Mouse (Mus musculus) hindbrain, postnatal 0 days (tissue): ENCODE results near the gene Ak1. TPM values are rescaled to one million over a fixed set of nuclear protein-coding genes. Genes with fewer than 3 reads are reported as not detected.

Experiments
- ATAC-seq: fragments of 200-750 bp; cut with Nextera tagmentation; 2 replicates; pipeline ENCODE4 v1.8.0; 2017; ENCODE audit warnings: mild to moderate bottlenecking, moderate TSS enrichment, moderate library complexity
- DNase-seq: peaks from one replicate; pipeline ENCODE4 v3.0.0-alpha.2; 2015; ENCODE audit warnings: low spot score
- H3K27ac ChIP-seq: fragments of 300-500 bp; sonication (generic); 2 replicates; pipeline ENCODE4 v1.5.1; 2014; ENCODE audit warnings: mild to moderate bottlenecking
- H3K27me3 ChIP-seq: fragments of 300-500 bp; sonication (generic); 2 replicates; pipeline ENCODE4 v1.6.1; 2014; ENCODE audit warnings: low read length, mixed read lengths; ENCODE audit not compliant: insufficient read depth
- H3K36me3 ChIP-seq: fragments of 300-500 bp; sonication (generic); 2 replicates; pipeline ENCODE4 v1.6.1; 2014; ENCODE audit warnings: low read length, mixed read lengths; ENCODE audit not compliant: insufficient read depth
- H3K4me1 ChIP-seq: fragments of 300-500 bp; sonication (generic); 2 replicates; pipeline ENCODE4 v1.6.1; 2014; ENCODE audit warnings: antibody characterized with exemption, low read length, mixed read lengths; ENCODE audit not compliant: insufficient read depth
- H3K4me2 ChIP-seq: fragments of 300-500 bp; sonication (generic); 2 replicates; pipeline ENCODE4 v1.6.1; 2014; ENCODE audit warnings: low read depth, mild to moderate bottlenecking, low read length, moderate library complexity, mixed read lengths
- H3K4me3 ChIP-seq: fragments of 300-500 bp; sonication (generic); 2 replicates; pipeline ENCODE4 v1.5.1; 2014; ENCODE audit warnings: low read length
- H3K9ac ChIP-seq: fragments of 300-500 bp; sonication (generic); replicated peaks from 2 replicates; pipeline ENCODE4 v1.6.1; 2014; ENCODE audit warnings: mild to moderate bottlenecking, low read length, moderate library complexity, mixed read lengths
- H3K9me3 ChIP-seq: fragments of 300-500 bp; sonication (generic); 2 replicates; pipeline ENCODE4 v1.6.1; 2016; ENCODE audit warnings: low read length, mixed read lengths
- CTCF ChIP-seq: IDR thresholded peaks from 2 replicates; pipeline ENCODE4 v1.5.1; 2016; ENCODE audit warnings: antibody characterized with exemption, control low read depth, low read depth
- WGBS: fragments of 180-500 bp; shearing (Covaris S2); extraction: QIAGEN DNeasy Blood & Tissue Kit; methylation state at CpG from one replicate; pipeline ENCODE4 v1.1.7; 2014; 5-methylcytosine and 5-hydroxymethylcytosine counted together
- polyA plus RNA-seq: library from polyadenylated mRNA; unstranded; fragments of >200 nt; fragmentation: Nextera tagmentation; extraction: Ambion mirVana; gene quantifications from 2 replicates; pipeline ENCODE4 v1.2.1, GENCODE M21; 2015
- total RNA-seq: library from RNA; depleted of rRNA; stranded (reverse); fragments of >200 nt; gene quantifications from 2 replicates; pipeline ENCODE4 v1.2.3, GENCODE M21; 2014

The Ak1 gene
- total and polyA plus RNA-seq, 2 experiments from 2014 or later = 92.2 to 106 TPM

GRCm38 (mm10) chr2:32671907-32672595 is 50.5 kb downstream of the Ak1 start:
- DNase-seq (no peak), ATAC-seq (no peak)
- H3K27me3 ChIP-seq = no peaks in the 10 kb centered on the region
- H3K9me3 ChIP-seq = no peaks in the 10 kb centered on the region
- H3K4me3 ChIP-seq = no peak overlapping the region
- H3K36me3 ChIP-seq = no peaks in the 10 kb centered on the region
- H3K27ac ChIP-seq = no peak overlapping the region
- 68% methylated on average over 9 of the region's 9 CpGs for WGBS
- no peaks in the 10 kb centered on the region for H3K4me1 ChIP-seq
- H3K9ac ChIP-seq = no peak overlapping the region
- TF ChIP-seq CTCF = no peak
- no peak overlapping the region for H3K4me2 ChIP-seq

GRCm38 (mm10) chr2:32673176-32673917 is 51.8 kb downstream of the Ak1 start:
- no peak for DNase-seq
- H3K4me3 ChIP-seq = no peak overlapping the region
- H3K27me3 ChIP-seq = no peaks in the 10 kb centered on the region
- H3K9ac ChIP-seq = no peak overlapping the region
- H3K9me3 ChIP-seq = no peaks in the 10 kb centered on the region
- no peak for ATAC-seq
- TF ChIP-seq CTCF = no peak
- 83% methylated on average over 16 of the region's 16 CpGs for WGBS
- no peak overlapping the region for H3K27ac ChIP-seq
- H3K36me3 ChIP-seq = no peaks in the 10 kb centered on the region
- H3K4me2 ChIP-seq = no peak overlapping the region
- H3K4me1 ChIP-seq = no peaks in the 10 kb centered on the region

- Histone ChIP-seq H3K4me2 (no peak overlapping the region), H3K27ac (no peak overlapping the region), H3K4me1 (no peaks in the 10 kb centered on the region), H3K9ac (no peak overlapping the region), H3K36me3 (no peaks in the 10 kb centered on the region), H3K4me3 (no peak overlapping the region), H3K9me3 (no peaks in the 10 kb centered on the region), H3K27me3 (no peaks in the 10 kb centered on the region)
- no peak for DNase-seq
- no peak for ATAC-seq
- TF ChIP-seq CTCF = peak; percentile 23
- 87% methylated on average over 3 of the region's 3 CpGs for WGBS
Observed at GRCm38 (mm10) chr2:32676821-32677220, 55.3 kb downstream of the Ak1 start.

- H3K4me2 ChIP-seq = no peak overlapping the region
- DNase-seq (no peak), ATAC-seq (no peak)
- no peaks in the 10 kb centered on the region for H3K27me3 ChIP-seq
- H3K4me1 ChIP-seq = no peaks in the 10 kb centered on the region
- no peak overlapping the region for H3K9ac ChIP-seq
- H3K36me3 ChIP-seq = peaks cover 1% of the 10 kb centered on the region; the same call in 1 of the 2 replicates
- H3K9me3 ChIP-seq = no peaks in the 10 kb centered on the region
- no peak for TF ChIP-seq CTCF
- no peak overlapping the region for H3K4me3 ChIP-seq
- WGBS = 90% methylated on average over 7 of the region's 7 CpGs
- H3K27ac ChIP-seq = no peak overlapping the region
Observed at GRCm38 (mm10) chr2:32677683-32678082, 56.1 kb downstream of the Ak1 start.

- H3K4me2 ChIP-seq = no peak overlapping the region
- H3K4me3 ChIP-seq = no peak overlapping the region
- H3K27me3 ChIP-seq = no peaks in the 10 kb centered on the region
- no peaks in the 10 kb centered on the region for H3K9me3 ChIP-seq
- ATAC-seq = peak; percentile 64
- DNase-seq = no peak
- 28% methylated on average over 7 of the region's 7 CpGs for WGBS
- no peaks in the 10 kb centered on the region for H3K4me1 ChIP-seq
- H3K27ac ChIP-seq = peak overlapping the region; percentile 15; the same call in 1 of the 2 replicates
- no peak overlapping the region for H3K9ac ChIP-seq
- no peak for TF ChIP-seq CTCF
- peaks cover 23% of the 10 kb centered on the region for H3K36me3 ChIP-seq
Observed at GRCm38 (mm10) chr2:32680051-32680451, 58.5 kb downstream of the Ak1 start.

GRCm38 (mm10) chr2:32680961-32681650 is 59.5 kb downstream of the Ak1 start:
- 83% methylated on average over 19 of the region's 19 CpGs for WGBS
- Histone ChIP-seq H3K27me3 (no peaks in the 10 kb centered on the region), H3K9ac (no peak overlapping the region), H3K9me3 (no peaks in the 10 kb centered on the region), H3K27ac (no peak overlapping the region), H3K4me1 (no peaks in the 10 kb centered on the region), H3K4me3 (no peak overlapping the region), H3K36me3 (peaks cover 32% of the 10 kb centered on the region), H3K4me2 (no peak overlapping the region)
- ATAC-seq (0 out of 2 replicates have a peak, but pooled peaks have one; percentile 4), DNase-seq (no peak)
- no peak for TF ChIP-seq CTCF
